Mouse (Mus musculus) lung, embryonic 14.5 days (tissue): ENCODE measurements around the gene Yy2. TPM values are rescaled to one million over a fixed set of nuclear protein-coding genes. Genes with fewer than 3 reads are reported as not detected.
A peak's percentile ranks its signal among the peaks of the same experiment; 100 is the strongest.

ENCODE experiments used
- ATAC-seq: fragments of 200-750 bp; cut with Nextera tagmentation; 2 replicates; pipeline ENCODE4 v1.8.0; 2017; ENCODE audit warnings: mild to moderate bottlenecking, moderate TSS enrichment, moderate library complexity; ENCODE audit not compliant: insufficient read depth
- DNase-seq: peaks from one replicate; pipeline ENCODE4 v3.0.0-alpha.2; 2015
- H3K27ac ChIP-seq: fragments of 300-500 bp; sonication (generic); 2 replicates; pipeline ENCODE4 v1.5.1; 2014; ENCODE audit warnings: low read depth, mild to moderate bottlenecking, moderate library complexity
- H3K27me3 ChIP-seq: fragments of 300-500 bp; sonication (generic); 2 replicates; pipeline ENCODE4 v1.6.1; 2014; ENCODE audit warnings: low read length, control low read depth; ENCODE audit not compliant: insufficient read depth
- H3K36me3 ChIP-seq: fragments of 300-500 bp; sonication (generic); 2 replicates; pipeline ENCODE4 v1.6.1; 2014; ENCODE audit warnings: control low read depth; ENCODE audit not compliant: insufficient read depth
- H3K4me1 ChIP-seq: fragments of 300-500 bp; sonication (generic); 2 replicates; pipeline ENCODE4 v1.6.1; 2014; ENCODE audit warnings: antibody characterized with exemption, control low read depth; ENCODE audit not compliant: insufficient read depth
- H3K4me2 ChIP-seq: fragments of 300-500 bp; sonication (generic); 2 replicates; pipeline ENCODE4 v1.6.1; 2014; ENCODE audit warnings: mild to moderate bottlenecking
- H3K4me3 ChIP-seq: fragments of 300-500 bp; sonication (generic); 2 replicates; pipeline ENCODE4 v1.5.1; 2014; ENCODE audit warnings: low read depth, low read length
- H3K9ac ChIP-seq: fragments of 300-500 bp; sonication (generic); 2 replicates; pipeline ENCODE4 v1.6.1; 2014
- H3K9me3 ChIP-seq: fragments of 300-500 bp; sonication (generic); 2 replicates; pipeline ENCODE4 v1.6.1; 2016; ENCODE audit warnings: low read depth, low read length, control low read depth
- CTCF ChIP-seq: IDR thresholded peaks from 2 replicates; pipeline ENCODE4 v1.5.1; 2016; ENCODE audit warnings: antibody characterized with exemption, low read depth
- WGBS: fragments of 180-500 bp; shearing (Covaris S2); extraction: QIAGEN DNeasy Blood & Tissue Kit; methylation state at CpG from one replicate; pipeline ENCODE4 v1.1.7; 2014; 5-methylcytosine and 5-hydroxymethylcytosine counted together
- polyA plus RNA-seq: library from polyadenylated mRNA; unstranded; fragments of >200 nt; fragmentation: Nextera tagmentation; extraction: Ambion mirVana; gene quantifications from 2 replicates; pipeline ENCODE4 v1.2.1, GENCODE M21; 2014

Yy2 gene
- 6.4 and 6.8 TPM in 2 replicates for polyA plus RNA-seq

GRCm38 (mm10) chrX:157568840-157569239 lies at the start of gene Yy2:
Yy2 (minus strand) TSS chrX:157568985.
- 88% methylated on average over 26 of the region's 26 CpGs for WGBS
- Histone ChIP-seq H3K9me3 (no peaks in the 10 kb centered on the region), H3K9ac (no peak within 1 kb of the TSS), H3K27ac (no peak within 1 kb of the TSS), H3K4me2 (no peak within 1 kb of the TSS), H3K4me3 (no peak within 1 kb of the TSS), H3K27me3 (no peaks in the 10 kb centered on the region), H3K36me3 (peaks cover 15% of the 10 kb centered on the region), H3K4me1 (no peaks in the 10 kb centered on the region)
- TF ChIP-seq CTCF = no peak
- DNase-seq = no peak
- no peak for ATAC-seq

GRCm38 (mm10) chrX:157612894-157613293 lies 44.1 kb upstream of the Yy2 start:
- DNase-seq = peak; percentile 8

GRCm38 (mm10) chrX:157601450-157601849 lies 32.7 kb upstream of the Yy2 start:
- no peak overlapping the region for H3K4me3 ChIP-seq
- ATAC-seq (no peak), DNase-seq (peak; percentile 72)
- H3K4me1 ChIP-seq = no peaks in the 10 kb centered on the region
- H3K36me3 ChIP-seq = no peaks in the 10 kb centered on the region
- peak; percentile 54 for TF ChIP-seq CTCF
- H3K9me3 ChIP-seq = no peaks in the 10 kb centered on the region
- H3K27me3 ChIP-seq = no peaks in the 10 kb centered on the region
- H3K4me2 ChIP-seq = no peak overlapping the region
- no peak overlapping the region for H3K9ac ChIP-seq
- 13% methylated on average over 3 of the region's 3 CpGs for WGBS
- no peak overlapping the region for H3K27ac ChIP-seq

More at GRCm38 (mm10) chrX:157612894-157613293, 44.1 kb upstream of the Yy2 start:
- Histone ChIP-seq H3K9me3 (no peaks in the 10 kb centered on the region), H3K36me3 (no peaks in the 10 kb centered on the region), H3K4me3 (0 out of 2 replicates have a peak overlapping the region, but pooled peaks have one; percentile 16), H3K27ac (no peak overlapping the region), H3K4me2 (peak overlapping the region; percentile 53), H3K4me1 (no peaks in the 10 kb centered on the region), H3K27me3 (no peaks in the 10 kb centered on the region), H3K9ac (no peak overlapping the region)
- no peak for TF ChIP-seq CTCF
- 26% methylated on average over 32 of the region's 32 CpGs for WGBS
- ATAC-seq = peak; percentile 69; the same call in 1 of the 2 replicates

- peak within 1 kb of the TSS; percentile 62 for H3K4me3 ChIP-seq
- ATAC-seq (peak; percentile 91), DNase-seq (peak; percentile 81)
- H3K4me2 ChIP-seq = peak within 1 kb of the TSS; percentile 63
- TF ChIP-seq CTCF = no peak
- H3K9me3 ChIP-seq = no peaks in the 10 kb centered on the region
- H3K4me1 ChIP-seq = no peaks in the 10 kb centered on the region
- H3K27me3 ChIP-seq = no peaks in the 10 kb centered on the region
- H3K9ac ChIP-seq = peak within 1 kb of the TSS; percentile 88
- peak within 1 kb of the TSS; percentile 95 for H3K27ac ChIP-seq
- H3K36me3 ChIP-seq = no peaks in the 10 kb centered on the region
- WGBS = 9% methylated on average over 72 of the region's 74 CpGs
Measured at GRCm38 (mm10) chrX:157598186-157598996, 29.6 kb upstream of the Yy2 start, which contains the start of gene Mbtps2. Mbtps2 (minus strand) TSS chrX:157598715.

GRCm38 (mm10) chrX:157597585-157598185 lies 28.9 kb upstream of the Yy2 start:
- H3K4me3 ChIP-seq = peak overlapping the region; percentile 62
- WGBS = 13% methylated on average over 17 of the region's 17 CpGs
- H3K9me3 ChIP-seq = no peaks in the 10 kb centered on the region
- H3K36me3 ChIP-seq = no peaks in the 10 kb centered on the region
- peak; percentile 62 for DNase-seq
- peak overlapping the region; percentile 63 for H3K4me2 ChIP-seq
- H3K27me3 ChIP-seq = no peaks in the 10 kb centered on the region
- H3K9ac ChIP-seq = peak overlapping the region; percentile 88
- TF ChIP-seq CTCF = no peak
- no peaks in the 10 kb centered on the region for H3K4me1 ChIP-seq
- peak; percentile 27; the same call in 1 of the 2 replicates for ATAC-seq
- peak overlapping the region; percentile 95 for H3K27ac ChIP-seq

GRCm38 (mm10) chrX:157596802-157597201 lies 28.0 kb upstream of the Yy2 start:
- H3K4me2 ChIP-seq = peak overlapping the region; percentile 63
- ATAC-seq = no peak
- no peaks in the 10 kb centered on the region for H3K27me3 ChIP-seq
- DNase-seq = no peak
- no peak overlapping the region for H3K27ac ChIP-seq
- no peaks in the 10 kb centered on the region for H3K4me1 ChIP-seq
- TF ChIP-seq CTCF = no peak
- 75% methylated on average over 5 of the region's 5 CpGs for WGBS
- no peaks in the 10 kb centered on the region for H3K9me3 ChIP-seq
- H3K9ac ChIP-seq = peak overlapping the region; percentile 88; the same call in 1 of the 2 replicates
- peak overlapping the region; percentile 62 for H3K4me3 ChIP-seq
- no peaks in the 10 kb centered on the region for H3K36me3 ChIP-seq

GRCm38 (mm10) chrX:157595927-157596326 lies 27.1 kb upstream of the Yy2 start:
- Histone ChIP-seq H3K4me3 (no peak overlapping the region), H3K27ac (no peak overlapping the region), H3K27me3 (no peaks in the 10 kb centered on the region), H3K9me3 (no peaks in the 10 kb centered on the region), H3K36me3 (no peaks in the 10 kb centered on the region), H3K4me2 (no peak overlapping the region), H3K4me1 (no peaks in the 10 kb centered on the region), H3K9ac (no peak overlapping the region)
- WGBS = 72% methylated on average over 6 of the region's 6 CpGs
- no peak for ATAC-seq
- DNase-seq = no peak
- TF ChIP-seq CTCF = no peak
